Mouse (Mus musculus) embryo, embryonic 10.5 days (tissue): ENCODE data around the gene Synpo2.

ENCODE experiments used
- DNase-seq: peaks from one replicate; pipeline ENCODE4 v3.0.0-alpha.2; 2015; ENCODE audit warnings: low spot score

Synpo2 gene

DNA sequence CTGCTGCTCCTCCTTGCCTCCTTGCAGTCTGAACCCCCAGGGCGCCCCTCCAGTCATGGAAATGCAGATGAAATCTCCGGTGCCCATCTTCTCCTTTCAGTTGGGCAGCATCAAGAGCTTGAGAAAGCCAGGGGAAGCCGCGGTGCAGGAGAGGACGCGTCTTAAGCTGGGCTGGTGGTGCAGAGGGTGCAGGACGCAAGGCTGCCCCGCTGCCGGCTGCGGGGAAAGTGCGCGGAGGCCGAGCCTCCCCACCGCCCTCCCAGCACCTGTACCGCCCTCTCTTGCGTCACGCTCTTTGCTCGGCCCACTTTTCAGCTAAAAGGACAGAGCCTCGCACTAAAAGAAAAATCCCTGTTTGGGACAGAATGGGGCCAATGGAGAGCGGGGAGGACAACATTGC lies at the start of gene Synpo2:
Gene Synpo2 (minus strand): TSS at position 229 of the 400 bp plus-strand sequence.
- peak; percentile 74 for DNase-seq

DNA sequence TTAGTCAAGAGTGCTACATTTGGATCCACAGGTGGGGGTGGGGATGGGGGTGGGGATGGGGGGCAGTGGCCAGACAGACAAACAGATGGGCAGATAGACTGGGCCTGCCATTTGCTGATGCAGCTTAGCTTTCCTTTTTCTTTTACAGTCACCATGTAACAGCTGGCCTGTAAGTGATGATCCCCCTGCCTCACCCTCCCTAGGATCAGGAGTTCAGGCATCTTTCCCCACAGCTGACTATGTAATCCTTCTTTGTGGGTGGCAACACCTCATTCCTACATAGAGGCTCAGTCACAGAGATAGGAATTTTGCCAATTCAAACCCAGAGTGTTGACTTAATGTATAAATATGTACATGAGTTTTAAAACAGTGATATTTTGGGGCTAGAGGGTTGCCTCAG lies 49.7 kb upstream of the Synpo2 start:
- no peak for DNase-seq

DNA sequence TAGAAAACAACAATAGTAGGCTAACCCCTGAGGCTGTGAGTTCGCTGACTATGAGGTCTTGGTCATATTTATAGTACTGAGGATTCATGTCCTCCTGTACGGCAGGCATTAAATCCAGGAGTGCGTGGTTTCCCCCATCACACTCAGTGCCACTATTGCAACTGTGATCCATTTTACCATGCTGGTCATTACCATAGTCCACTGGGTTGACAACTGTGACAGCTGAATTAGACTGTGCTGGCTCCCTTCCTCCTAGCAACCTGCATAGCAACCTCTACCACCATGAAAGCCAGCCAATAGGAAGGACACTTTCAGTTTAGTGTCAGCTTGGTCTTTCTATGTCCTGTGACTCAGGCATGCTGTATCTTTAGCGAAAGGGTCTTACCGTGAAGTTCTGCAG lies 48.3 kb upstream of the Synpo2 start:
- DNase-seq = no peak

DNA sequence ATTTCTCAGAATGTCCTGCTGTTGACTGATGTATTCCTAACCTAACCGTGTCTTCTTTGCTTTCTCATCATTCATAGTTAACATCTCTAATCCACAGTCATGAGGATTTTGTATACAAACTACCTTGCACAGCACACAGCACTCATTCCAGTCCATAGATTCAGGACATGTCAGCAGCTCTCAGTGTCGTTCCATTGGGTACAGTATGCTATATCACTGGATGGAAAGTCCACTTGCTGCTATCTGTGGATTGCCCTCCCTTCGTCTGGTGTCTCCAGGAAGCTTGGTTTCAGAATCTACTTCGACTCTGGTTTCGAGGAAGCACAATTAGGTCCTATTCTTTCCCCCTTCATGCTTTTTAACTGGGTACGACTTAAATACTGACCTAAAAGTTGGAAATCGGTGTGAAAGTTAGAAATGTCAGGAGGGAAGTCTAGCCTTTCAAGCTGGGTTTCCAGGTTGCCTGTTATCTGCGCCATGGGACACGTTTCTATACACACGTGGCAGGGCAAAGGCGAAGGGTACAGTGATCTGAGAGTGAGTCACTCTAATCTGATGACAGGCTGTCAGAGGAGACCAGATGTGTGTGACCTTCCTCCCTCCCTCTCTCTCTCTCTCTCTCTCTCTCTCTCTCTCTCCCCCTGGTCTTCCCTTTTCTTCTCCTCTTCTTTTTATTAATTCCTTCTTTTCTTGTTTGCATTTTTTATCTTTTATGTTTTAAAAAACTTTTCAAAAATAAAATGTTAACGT lies 47.1 kb upstream of the Synpo2 start:
- DNase-seq = no peak

DNA sequence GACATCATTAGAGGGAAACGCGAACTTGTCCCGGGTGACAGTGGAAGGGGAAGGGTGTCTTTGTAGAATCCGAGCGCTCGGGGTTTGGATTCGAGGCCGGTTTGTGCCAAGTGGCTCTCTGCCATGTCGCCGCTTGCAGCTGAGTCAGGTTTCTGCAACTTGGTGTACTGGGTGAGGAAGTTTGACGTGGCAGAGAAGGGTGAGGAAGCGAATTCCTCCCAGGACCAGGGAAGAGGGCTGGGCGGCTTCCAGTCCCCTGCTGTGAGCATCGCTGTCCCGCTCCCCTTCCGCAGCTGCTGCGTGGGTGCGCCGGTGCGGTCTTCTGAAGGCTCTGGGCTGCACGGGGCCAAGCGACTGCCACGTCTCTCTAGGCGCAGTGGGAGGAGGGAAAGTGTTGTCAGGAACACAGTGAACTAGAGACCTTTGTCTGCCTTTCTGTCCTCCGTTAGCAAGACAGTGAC lies 31.8 kb upstream of the Synpo2 start:
- peak; percentile 58 for DNase-seq

DNA sequence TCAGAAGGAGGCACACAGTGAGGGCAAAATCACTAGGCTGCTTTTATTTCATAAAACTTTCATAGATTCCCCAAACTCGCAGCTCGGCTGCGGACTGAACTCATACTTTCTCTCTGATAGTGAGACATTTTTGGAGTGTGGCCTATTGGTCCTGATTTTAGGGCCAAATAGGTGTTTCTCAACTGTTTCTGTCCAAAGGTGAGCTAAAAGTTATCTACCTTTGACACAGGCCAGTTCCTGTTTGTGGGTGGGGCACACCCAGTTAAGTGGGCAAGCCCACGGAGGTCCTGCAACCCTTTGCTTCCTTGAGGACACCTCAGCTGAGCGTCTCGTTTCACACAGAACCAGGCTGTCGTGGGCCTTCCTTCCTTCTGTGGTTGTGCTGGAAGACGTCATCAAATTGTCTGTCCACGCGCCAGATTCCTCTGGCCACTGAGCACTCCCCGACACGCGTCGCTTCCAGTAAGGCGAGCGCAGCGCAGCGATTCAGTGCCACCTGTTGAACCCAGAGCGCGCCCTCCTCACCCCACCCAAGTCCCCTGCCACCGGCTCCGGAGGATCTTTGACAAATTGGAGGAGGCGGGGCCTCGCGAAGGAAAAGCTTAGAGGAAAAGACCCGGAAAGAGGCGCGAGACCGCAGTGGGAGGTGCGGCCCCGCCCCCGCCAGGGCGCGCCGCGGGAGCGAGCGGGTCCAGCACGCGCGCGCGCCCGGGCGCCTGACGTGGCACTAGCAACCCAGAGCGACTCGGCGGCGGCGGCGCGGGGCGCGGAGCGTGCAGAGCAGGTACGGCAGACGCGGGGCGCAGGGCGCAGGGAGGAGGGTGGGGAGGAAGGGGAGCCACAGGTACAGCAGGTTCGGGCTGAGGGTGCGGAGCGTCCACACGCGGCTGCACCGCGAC lies 31.1 kb upstream of the Synpo2 start, which contains the start of gene Sec24d:
Gene Sec24d (plus strand): TSS at position 703 of the 899 bp plus-strand sequence.
- DNase-seq = peak; percentile 84

DNA sequence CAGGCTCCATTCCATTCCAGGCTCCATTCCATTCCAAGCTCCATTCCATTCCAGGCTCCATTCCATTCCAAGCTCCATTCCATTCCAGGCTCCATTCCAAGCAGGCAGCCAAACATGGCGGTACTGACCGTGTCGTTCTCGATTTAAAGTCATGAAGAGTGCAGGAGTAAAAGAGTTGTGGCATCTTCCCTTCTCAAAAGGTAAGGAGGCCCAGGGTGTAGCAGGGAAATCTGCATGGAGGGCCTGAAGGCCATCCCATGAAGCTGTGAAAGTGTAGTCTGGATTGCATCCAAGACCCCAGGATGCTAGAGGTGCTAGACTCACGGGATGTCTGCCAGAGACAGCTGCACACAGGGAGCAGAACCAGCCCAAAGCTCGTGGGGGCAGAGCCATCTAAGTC lies 28.8 kb upstream of the Synpo2 start:
- DNase-seq = no peak

DNA sequence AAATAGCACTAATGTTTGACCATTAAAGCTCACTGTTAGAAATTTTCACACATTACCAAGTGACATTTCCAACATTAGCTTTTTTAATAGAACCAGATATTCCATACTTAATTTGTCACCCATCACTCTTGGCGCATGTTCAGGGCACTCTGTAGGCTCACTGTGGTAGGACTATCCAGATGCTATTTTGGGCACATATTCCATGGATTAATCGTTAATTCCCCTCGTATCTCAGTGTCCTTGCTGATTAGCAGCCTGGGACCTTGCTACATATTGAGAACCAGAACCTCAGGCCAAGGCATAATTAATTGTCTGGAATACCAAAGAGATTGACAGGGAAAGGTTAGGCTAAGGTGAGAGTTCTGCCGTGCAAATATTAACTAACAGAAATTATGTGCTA lies 22.8 kb upstream of the Synpo2 start:
- DNase-seq = no peak

DNA sequence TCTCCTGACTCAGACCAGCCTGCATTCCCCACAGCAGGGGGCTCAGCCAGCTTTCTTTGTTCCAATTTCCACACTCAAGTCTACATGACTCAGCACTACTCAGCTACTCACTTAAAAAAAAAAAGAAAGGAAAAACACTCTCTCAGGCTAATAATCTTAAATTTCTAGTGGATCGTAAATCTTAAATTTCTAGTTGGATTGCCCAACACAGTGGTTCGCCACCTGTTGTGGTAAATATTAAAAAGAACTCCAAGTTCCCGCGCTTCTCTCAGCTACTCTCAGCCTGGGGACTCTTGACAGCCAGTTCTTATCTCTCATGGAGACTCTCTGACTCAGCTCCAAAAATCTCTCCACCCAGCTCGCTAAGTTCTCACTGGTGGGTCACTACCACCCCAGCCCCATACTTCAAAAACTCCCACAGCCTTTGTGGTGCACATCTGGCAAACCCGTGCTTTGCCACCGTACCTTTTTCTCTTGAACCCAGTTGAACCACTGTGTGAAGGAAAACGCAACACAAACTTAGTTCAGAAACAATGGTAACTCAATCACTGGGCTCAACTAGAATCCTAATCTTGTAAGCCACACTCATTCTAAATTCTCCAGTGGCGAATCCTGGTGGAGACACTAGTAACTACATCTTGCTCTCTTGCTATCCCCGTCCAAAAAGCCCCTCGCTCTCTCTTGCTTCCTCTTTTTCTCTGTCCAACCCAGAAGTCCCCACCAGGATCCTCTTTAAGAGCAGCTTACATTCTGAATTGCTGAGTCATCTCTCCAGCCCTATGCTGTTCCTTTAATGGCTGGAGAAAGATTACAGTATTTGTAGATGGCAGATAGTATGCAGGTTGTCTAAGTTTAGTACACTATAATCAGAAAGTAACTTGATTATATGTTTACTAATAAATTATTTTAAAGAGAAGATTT lies 20.5 kb upstream of the Synpo2 start:
- DNase-seq = peak; percentile 32

DNA sequence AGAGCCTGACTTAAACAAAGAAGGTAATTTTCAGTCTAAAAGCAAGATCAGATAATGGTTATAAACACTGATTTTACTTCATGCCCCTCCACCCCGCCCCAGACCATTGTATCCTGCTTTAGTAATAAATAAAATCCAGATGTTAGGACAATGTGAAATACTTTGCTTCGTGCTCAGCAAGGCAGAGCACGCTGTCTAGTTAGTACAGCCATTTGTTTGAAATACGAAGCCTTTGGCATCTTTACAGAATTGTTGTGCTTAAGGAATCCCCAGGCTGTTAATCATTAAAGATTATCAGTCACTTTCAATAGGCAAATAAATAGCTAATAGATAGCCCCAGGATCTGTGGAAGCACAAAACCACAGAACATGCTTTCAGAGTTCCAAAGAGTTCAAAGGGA lies 9.7 kb upstream of the Synpo2 start:
- DNase-seq = peak; percentile 26

DNA sequence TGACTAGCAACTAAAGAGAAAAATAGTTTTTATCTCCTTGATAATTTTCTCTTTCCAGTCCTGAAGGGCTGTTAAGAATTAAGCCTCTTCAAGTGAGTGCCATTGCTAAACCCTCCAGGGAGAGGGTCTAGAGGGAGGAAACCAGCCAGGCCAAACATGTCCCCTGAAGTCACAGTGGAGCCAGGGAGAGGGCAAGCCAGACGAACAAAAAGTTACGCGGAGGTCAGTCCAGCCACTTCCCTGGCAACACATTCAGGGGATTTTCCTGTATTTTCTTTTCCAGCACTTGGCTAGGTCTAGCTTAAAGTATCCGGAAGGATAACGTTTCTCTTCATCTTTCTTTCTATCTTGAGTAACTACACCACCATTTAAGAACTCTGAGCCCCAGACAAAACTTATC lies 8.4 kb upstream of the Synpo2 start:
- DNase-seq = peak; percentile 17

DNA sequence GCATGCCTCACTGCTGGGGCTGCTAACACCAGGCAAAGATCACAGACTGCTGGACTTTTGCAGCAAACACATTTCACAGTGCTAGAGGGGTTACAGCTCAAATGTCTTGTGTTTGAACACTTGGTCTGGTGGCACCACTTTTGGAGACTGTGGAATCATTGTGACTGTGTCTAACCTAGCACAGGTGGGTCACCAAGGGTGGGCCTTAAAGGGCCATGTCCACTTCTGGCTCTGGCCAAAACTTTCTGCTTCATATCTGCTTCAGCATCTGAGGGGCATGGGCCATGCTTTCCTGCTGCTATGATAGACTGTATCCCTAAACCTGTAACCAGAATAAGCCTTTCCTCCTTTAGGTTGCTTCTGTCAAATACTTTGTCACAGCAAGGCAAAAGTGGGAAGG lies 1.5 kb upstream of the Synpo2 start:
- DNase-seq = no peak

DNA sequence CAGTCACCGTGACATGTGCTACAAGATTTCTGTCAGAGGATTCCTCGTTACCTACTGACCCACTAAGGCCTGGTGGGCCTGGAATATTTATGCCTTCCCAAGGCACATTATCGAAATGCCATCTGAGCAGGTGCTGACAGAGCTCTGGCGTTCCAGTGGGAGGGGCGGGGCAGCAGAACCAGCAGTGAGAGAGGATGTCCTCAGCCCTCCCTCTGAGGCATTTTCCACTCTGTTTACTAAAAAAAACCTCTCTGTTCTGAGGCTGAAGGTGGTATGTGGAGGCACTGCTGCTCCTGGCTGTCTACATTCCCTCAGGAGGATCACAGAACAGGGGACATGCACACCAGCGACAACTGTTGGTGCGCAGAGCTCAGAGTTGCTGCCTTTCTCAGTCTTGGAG lies 1.1 kb upstream of the Synpo2 start:
- peak; percentile 26 for DNase-seq

DNA sequence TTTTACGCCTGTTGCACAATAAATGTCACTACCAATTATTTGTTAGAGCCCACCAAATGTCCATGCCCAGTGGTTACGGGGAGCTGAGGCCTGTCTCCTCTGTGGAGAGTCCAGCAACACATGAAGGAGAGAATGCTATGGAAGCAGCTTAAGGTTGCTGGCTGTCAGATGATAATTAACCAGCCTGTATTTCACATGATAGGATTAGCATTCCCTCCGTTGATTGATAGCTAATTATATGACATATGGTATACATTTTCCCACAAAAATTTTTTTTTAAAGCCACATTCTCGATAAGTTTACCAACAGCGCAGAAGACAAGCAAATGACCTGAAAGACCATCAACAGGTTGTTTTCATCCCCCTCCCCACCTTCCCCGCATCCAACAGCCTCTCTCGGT lies 454 bp downstream of the Synpo2 start:
- peak; percentile 16 for DNase-seq

DNA sequence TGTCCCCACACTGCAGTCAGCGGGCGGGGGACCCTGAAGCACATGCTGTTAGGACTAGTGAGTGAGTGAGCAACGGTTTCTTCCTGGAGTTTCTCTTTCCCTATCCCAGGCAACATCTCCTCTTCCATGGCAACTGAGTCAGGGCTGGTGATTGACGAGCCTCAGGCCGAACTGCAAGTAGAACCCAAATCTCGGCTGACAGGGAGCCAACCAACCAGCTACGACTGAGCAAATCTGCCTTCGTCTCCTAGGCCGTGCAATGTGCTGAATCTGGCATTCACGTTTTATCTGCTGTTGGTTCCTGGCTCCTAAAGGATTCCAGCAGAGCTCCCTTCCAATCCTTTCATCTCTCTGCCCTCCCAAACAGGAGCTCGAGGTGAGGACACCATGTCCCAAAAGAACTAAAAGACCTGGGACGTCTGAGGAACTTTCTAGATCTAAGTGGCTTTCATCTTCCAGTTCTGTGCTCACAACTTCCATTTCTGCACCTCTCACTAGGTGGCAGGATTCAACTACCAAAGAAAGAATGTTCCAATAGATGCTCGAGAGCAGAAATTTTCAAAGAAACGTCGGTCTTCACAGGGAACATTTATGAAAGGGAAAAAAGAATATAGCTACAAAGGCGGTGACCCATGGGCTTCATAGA lies 1.6 kb downstream of the Synpo2 start:
- DNase-seq = peak; percentile 59

DNA sequence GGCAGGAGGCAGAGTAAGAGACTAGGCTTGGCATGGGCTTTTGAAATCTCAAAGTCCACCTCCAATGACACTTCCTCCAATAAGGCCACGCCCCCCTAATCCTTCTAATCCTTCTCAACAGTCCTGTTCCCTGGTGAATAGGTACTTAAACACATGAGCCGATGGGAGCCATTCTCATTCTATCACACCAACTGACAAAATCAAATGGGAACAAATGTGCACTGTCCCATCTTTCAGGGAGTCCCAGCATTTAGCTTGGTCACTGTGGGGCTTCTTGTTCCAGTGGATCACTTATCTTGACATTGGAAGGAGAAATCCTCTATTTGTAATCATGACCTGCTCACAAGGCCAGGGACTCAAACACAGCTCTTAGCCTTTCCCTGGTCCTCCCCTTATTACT lies 4.3 kb downstream of the Synpo2 start:
- no peak for DNase-seq

DNA sequence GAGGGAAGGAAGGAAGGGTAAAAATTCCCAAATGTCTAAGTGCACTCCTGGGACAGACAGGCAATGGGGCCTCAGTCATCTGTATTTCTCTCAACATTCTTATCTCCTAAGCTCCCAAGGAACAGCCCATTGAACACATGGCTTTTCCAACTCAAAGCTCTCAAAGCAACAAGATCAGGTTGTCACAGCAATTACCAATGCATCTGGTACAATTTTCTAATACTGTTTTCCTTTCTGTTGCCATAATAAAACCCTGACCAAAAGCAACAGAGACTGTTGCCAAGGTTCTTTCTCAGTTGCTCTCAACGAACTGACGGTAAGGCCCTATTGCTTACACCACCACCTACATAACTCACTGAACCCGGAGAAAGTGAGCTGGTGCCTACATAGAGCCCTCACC lies 8.7 kb downstream of the Synpo2 start:
- DNase-seq = no peak

DNA sequence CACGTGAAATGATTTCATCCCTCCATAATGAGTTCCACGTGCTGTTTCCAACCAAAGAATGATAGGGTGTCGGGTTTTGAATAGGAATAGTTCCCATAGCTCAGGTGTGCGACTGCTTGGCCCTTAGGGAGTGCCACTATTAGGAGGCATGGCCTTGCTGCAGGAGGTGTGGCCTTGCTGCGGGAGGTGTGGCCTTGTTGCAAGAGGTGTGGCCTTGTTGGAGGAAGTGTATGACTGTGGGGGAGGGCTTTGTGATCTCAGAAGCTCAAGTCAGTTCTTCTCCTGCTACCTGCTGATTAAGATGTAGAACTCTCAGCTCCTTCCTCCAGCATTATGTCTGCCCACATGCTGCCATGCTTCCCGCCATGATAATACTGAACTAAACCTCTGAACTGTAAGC lies 17.3 kb downstream of the Synpo2 start:
- no peak for DNase-seq

DNA sequence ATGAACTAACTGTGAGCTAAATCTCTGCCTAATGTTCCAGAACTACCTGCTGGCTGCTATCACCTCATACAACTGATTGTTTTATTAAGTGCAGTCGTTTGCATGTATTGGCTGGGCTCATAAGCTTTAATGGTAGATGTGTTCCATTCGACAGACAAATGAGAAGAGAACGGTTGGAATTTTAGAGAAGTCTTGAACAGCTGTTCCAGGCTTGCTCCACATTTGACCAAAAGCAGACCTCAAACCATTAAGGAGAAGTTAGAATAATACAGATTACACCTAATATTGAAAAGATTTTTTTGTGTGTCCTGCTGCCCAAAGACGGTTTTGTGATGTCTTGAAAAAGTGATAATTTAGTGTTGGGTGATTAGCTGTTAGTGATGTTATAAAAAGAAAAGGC lies 27.1 kb downstream of the Synpo2 start:
- no peak for DNase-seq

DNA sequence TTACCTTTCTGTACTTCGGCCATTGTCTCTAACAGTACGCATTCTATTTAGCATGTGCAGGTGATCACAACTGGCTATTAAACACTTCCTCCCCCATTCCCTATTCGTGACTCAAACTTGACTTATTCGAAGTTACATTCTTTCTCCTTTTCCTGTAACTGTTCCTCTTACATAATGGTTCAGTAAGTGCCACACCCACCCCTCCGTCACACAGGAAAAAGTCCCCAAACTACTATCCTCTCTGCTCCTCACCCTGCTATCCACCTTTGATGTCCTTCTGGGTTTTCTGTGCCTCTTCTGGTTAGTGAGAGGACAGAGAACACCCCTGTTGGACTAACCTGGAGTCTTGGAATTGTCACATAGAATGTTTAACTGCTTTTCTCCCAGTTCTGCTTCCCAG lies 28.6 kb downstream of the Synpo2 start:
- no peak for DNase-seq

DNA sequence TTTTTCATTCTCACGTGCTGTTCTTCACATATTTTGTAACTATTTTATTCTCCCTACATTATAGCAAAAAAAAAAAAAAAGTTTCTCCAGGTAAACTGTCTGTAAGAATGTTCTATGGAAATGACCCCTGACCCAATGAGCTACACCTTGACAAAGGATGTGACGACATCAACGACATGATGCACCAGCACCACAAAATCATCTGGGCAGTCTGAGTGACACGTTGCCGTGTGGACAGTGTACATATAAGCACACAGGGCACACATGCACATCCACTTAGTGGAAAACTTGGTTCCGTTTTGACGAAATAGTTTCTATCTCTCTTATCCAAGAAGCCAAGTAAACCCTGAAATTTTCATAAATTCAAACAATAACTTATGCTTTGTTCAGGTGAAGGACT lies 30.5 kb downstream of the Synpo2 start:
- DNase-seq = no peak

DNA sequence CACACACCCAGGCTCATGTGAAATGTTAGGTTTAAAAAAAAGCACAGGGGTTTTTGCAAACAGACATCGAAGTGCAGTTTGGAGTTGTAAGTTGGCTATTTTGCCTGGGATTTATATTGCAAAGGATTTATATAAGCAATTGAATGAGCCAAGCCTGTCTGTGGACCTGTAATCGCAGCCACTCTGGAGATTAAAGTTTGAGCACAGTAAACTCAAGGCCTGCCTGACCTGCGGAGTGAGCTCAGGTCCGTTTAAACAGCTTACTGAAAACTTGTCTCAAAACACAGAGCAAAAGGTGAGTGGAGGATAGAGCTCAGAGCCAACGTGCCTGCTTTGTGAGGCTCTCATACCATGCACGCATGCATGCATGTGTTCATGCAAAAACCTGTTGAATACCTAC lies 30.9 kb downstream of the Synpo2 start:
- DNase-seq = no peak
